Mouse (Mus musculus): Measurements from ENCODE around the gene Svep1.
A peak's percentile ranks its signal among the peaks of the same experiment; 100 is the strongest.

Gene Svep1

GRCm38 (mm10) chr4:58206115-58206945 is at the start of gene Svep1:
Gene Svep1, minus strand, starts transcription at chr4:58206859.
- Histone ChIP-seq H3K27me3 (ENCODE audit: insufficient read depth, low read length) (peaks cover 53% of the 10 kb centered on the region), H3K9me3 (ENCODE audit: low read length) (no peaks in the 10 kb centered on the region), H3K4me1 (replicated peaks; ENCODE audit: low read depth, low read length) (peaks cover 10% of the 10 kb centered on the region; the same call in 1 of the 2 replicates), H3K4me3 (replicated peaks; ENCODE audit: low read length) (peak within 1 kb of the TSS; percentile 80), H3K36me3 (ENCODE audit: insufficient read depth, low read length) (no peaks in the 10 kb centered on the region)
- TF ChIP-seq NANOG (IDR thresholded peaks at IDR 0.05; ENCODE audit: borderline replicate concordance, low read length) (no peak), POU5F1 (IDR thresholded peaks at IDR 0.05; ENCODE audit: borderline replicate concordance, low read length) (no peak)

DNA sequence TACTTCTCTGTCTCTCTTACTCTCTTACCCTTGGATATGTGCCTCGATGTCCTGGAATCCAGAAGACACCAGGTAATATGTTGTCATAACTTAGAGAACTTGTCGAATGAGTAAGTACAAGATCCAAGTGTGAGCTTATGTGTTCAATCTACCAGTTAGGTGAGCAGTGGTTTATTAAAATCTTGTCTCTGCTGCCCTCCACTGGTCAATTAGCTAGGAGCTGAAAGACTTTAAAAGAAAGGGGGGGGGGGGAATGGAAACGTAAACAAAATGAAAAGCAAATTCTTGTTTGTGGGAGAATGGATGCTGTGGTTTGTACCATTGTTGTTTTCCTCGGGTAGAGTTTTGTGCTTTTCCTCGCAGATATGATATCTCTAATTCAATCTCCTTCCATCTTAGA is 46.8 kb upstream of the Svep1 start:
- Histone ChIP-seq H3K36me3 (ENCODE audit: insufficient read depth, low read length) (no peaks in the 10 kb centered on the region), H3K4me1 (replicated peaks; ENCODE audit: low read depth, low read length) (no peaks in the 10 kb centered on the region), H3K9me3 (ENCODE audit: low read length) (no peaks in the 10 kb centered on the region), H3K27me3 (ENCODE audit: insufficient read depth, low read length) (no peaks in the 10 kb centered on the region), H3K4me3 (replicated peaks; ENCODE audit: low read length) (no peak overlapping the region)
- TF ChIP-seq CTCF (conservative IDR thresholded peaks at IDR 0.05; ENCODE audit: low read length) (peak; percentile 41), POU5F1 (IDR thresholded peaks at IDR 0.05; ENCODE audit: borderline replicate concordance, low read length) (no peak)

GRCm38 (mm10) chr4:58252381-58252780 is 45.7 kb upstream of the Svep1 start:
- H3K4me1 ChIP-seq (replicated peaks; ENCODE audit: low read depth, low read length): no peaks in the 10 kb centered on the region
- no peaks in the 10 kb centered on the region for H3K9me3 ChIP-seq (ENCODE audit: low read length)
- no peaks in the 10 kb centered on the region for H3K36me3 ChIP-seq (ENCODE audit: insufficient read depth, low read length)
- TF ChIP-seq POU5F1 (IDR thresholded peaks at IDR 0.05; ENCODE audit: borderline replicate concordance, low read length) (no peak), NANOG (IDR thresholded peaks at IDR 0.05; ENCODE audit: borderline replicate concordance, low read length) (no peak), CTCF (conservative IDR thresholded peaks at IDR 0.05; ENCODE audit: low read length) (peak; percentile 51)
- H3K27me3 ChIP-seq (ENCODE audit: insufficient read depth, low read length): no peaks in the 10 kb centered on the region
- no peak overlapping the region for H3K4me3 ChIP-seq (replicated peaks; ENCODE audit: low read length)

GRCm38 (mm10) chr4:58245544-58245943 is 38.9 kb upstream of the Svep1 start:
- Histone ChIP-seq H3K27me3 (ENCODE audit: insufficient read depth, low read length) (no peaks in the 10 kb centered on the region), H3K4me3 (replicated peaks; ENCODE audit: low read length) (no peak overlapping the region), H3K9me3 (ENCODE audit: low read length) (peaks cover 22% of the 10 kb centered on the region; the same call in 1 of the 2 replicates), H3K4me1 (replicated peaks; ENCODE audit: low read depth, low read length) (no peaks in the 10 kb centered on the region), H3K36me3 (ENCODE audit: insufficient read depth, low read length) (no peaks in the 10 kb centered on the region)
- TF ChIP-seq NANOG (IDR thresholded peaks at IDR 0.05; ENCODE audit: borderline replicate concordance, low read length): no peak
- no peak for TF ChIP-seq CTCF (conservative IDR thresholded peaks at IDR 0.05; ENCODE audit: low read length)
- TF ChIP-seq POU5F1 (IDR thresholded peaks at IDR 0.05; ENCODE audit: borderline replicate concordance, low read length): no peak

DNA sequence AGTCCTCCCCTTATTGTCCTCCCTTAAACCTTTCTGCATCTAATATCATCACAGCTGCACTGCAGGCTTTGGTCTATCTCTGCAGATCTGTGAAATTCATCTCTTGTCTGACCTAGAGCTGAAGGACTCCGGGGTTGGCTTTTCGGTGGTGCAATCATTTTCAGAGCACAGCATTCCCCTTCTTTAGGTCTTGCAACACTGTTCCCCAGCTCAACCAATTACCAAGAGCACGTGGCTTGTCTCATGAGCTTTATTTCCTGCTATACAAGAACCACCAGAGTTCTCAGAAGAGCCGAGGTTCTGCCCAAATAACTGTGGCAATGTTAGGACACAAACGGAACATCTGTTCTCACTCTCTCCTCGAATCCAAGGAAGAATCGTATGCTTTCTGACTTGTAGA is 33.8 kb upstream of the Svep1 start:
- H3K9me3 ChIP-seq (ENCODE audit: low read length): 0 out of 2 replicates have a peak, but pooled peaks cover 2% of the 10 kb centered on the region
- H3K27me3 ChIP-seq (ENCODE audit: insufficient read depth, low read length): no peaks in the 10 kb centered on the region
- no peak overlapping the region for H3K4me3 ChIP-seq (replicated peaks; ENCODE audit: low read length)
- no peaks in the 10 kb centered on the region for H3K36me3 ChIP-seq (ENCODE audit: insufficient read depth, low read length)
- TF ChIP-seq CTCF (conservative IDR thresholded peaks at IDR 0.05; ENCODE audit: low read length) (no peak), NANOG (IDR thresholded peaks at IDR 0.05; ENCODE audit: borderline replicate concordance, low read length) (no peak), POU5F1 (IDR thresholded peaks at IDR 0.05; ENCODE audit: borderline replicate concordance, low read length) (no peak)
- H3K4me1 ChIP-seq (replicated peaks; ENCODE audit: low read depth, low read length): no peaks in the 10 kb centered on the region

GRCm38 (mm10) chr4:58235828-58236227 is 29.2 kb upstream of the Svep1 start:
- no peak overlapping the region for H3K4me3 ChIP-seq (replicated peaks; ENCODE audit: low read length)
- TF ChIP-seq NANOG (IDR thresholded peaks at IDR 0.05; ENCODE audit: borderline replicate concordance, low read length) (no peak), POU5F1 (IDR thresholded peaks at IDR 0.05; ENCODE audit: borderline replicate concordance, low read length) (no peak), CTCF (conservative IDR thresholded peaks at IDR 0.05; ENCODE audit: low read length) (no peak)
- no peaks in the 10 kb centered on the region for H3K9me3 ChIP-seq (ENCODE audit: low read length)

GRCm38 (mm10) chr4:58223499-58223898 is 16.8 kb upstream of the Svep1 start:
- Histone ChIP-seq H3K9me3 (ENCODE audit: low read length) (no peaks in the 10 kb centered on the region), H3K4me3 (replicated peaks; ENCODE audit: low read length) (no peak overlapping the region), H3K27me3 (ENCODE audit: insufficient read depth, low read length) (no peaks in the 10 kb centered on the region), H3K4me1 (replicated peaks; ENCODE audit: low read depth, low read length) (peaks cover 2% of the 10 kb centered on the region; the same call in 1 of the 2 replicates), H3K36me3 (ENCODE audit: insufficient read depth, low read length) (no peaks in the 10 kb centered on the region)
- TF ChIP-seq NANOG (IDR thresholded peaks at IDR 0.05; ENCODE audit: borderline replicate concordance, low read length) (no peak), CTCF (conservative IDR thresholded peaks at IDR 0.05; ENCODE audit: low read length) (no peak), POU5F1 (IDR thresholded peaks at IDR 0.05; ENCODE audit: borderline replicate concordance, low read length) (no peak)

More at GRCm38 (mm10) chr4:58235828-58236227, 29.2 kb upstream of the Svep1 start:
- Histone ChIP-seq H3K36me3 (ENCODE audit: insufficient read depth, low read length) (no peaks in the 10 kb centered on the region), H3K4me1 (replicated peaks; ENCODE audit: low read depth, low read length) (no peaks in the 10 kb centered on the region), H3K27me3 (ENCODE audit: insufficient read depth, low read length) (no peaks in the 10 kb centered on the region)

- Histone ChIP-seq H3K27me3 (ENCODE audit: insufficient read depth, low read length) (peaks cover 32% of the 10 kb centered on the region), H3K4me3 (replicated peaks; ENCODE audit: low read length) (no peak overlapping the region), H3K4me1 (replicated peaks; ENCODE audit: low read depth, low read length) (peaks cover 6% of the 10 kb centered on the region; the same call in 1 of the 2 replicates), H3K36me3 (ENCODE audit: insufficient read depth, low read length) (no peaks in the 10 kb centered on the region), H3K9me3 (ENCODE audit: low read length) (no peaks in the 10 kb centered on the region)
- TF ChIP-seq POU5F1 (IDR thresholded peaks at IDR 0.05; ENCODE audit: borderline replicate concordance, low read length) (no peak), NANOG (IDR thresholded peaks at IDR 0.05; ENCODE audit: borderline replicate concordance, low read length) (no peak), CTCF (conservative IDR thresholded peaks at IDR 0.05; ENCODE audit: low read length) (no peak)
Measured at GRCm38 (mm10) chr4:58211374-58211773, 4.7 kb upstream of the Svep1 start.

Data from E14TG2a.4 (cell line).